Mouse (Mus musculus) CH12.LX (cell line): Measurements from ENCODE around the gene Dusp15. TPM values are rescaled to one million over a fixed set of nuclear protein-coding genes. Genes with fewer than 3 reads are reported as not detected.

Experiments
- DNase-seq: peaks from one replicate; pipeline ENCODE4 v3.0.0-alpha.2; 2013; ENCODE audit errors: extremely low read depth
- H3K27ac ChIP-seq: 2 replicates; pipeline ENCODE4 v1.5.1; 2012; ENCODE audit warnings: low read depth, mild to moderate bottlenecking, control low read depth, moderate library complexity; ENCODE audit not compliant: insufficient read depth
- H3K27me3 ChIP-seq: replicated peaks from 2 replicates; pipeline ENCODE3; 2012; ENCODE audit warnings: inconsistent platforms
- H3K36me3 ChIP-seq, 2 experiments: replicated peaks in 1 of 2; 2 replicates each; pipeline versions ENCODE3 to v1.6.1; 2012; ENCODE audit warnings: inconsistent platforms in 1 of 2, low read length in 1 of 2, mild to moderate bottlenecking in 1 of 2, mixed read lengths in 1 of 2, moderate library complexity in 1 of 2; ENCODE audit not compliant: control insufficient read depth in 1 of 2, insufficient read depth in 1 of 2
- H3K4me1 ChIP-seq, 2 experiments: 2 replicates each; pipeline ENCODE4 v1.6.1; 2012; ENCODE audit warnings: inconsistent platforms in 1 of 2, moderate library complexity in 1 of 2; ENCODE audit not compliant: insufficient read depth in 2 of 2, control insufficient read depth in 1 of 2
- H3K4me2 ChIP-seq: 2 replicates; pipeline ENCODE4 v1.6.1; 2012; ENCODE audit warnings: low read depth, mild to moderate bottlenecking, control low read depth; ENCODE audit not compliant: poor library complexity, insufficient read depth, severe bottlenecking
- H3K4me3 ChIP-seq, 3 experiments: fragments of 150-350 bp in 1 of 3; sonication (generic) in 1 of 3; replicated peaks in 1 of 3; 2 replicates each; pipeline versions ENCODE3 to v1.5.1; 2011 to 2012; ENCODE audit warnings: low read depth in 2 of 3, low read length in 2 of 3, mild to moderate bottlenecking in 2 of 3, moderate library complexity in 2 of 3, control low read depth in 1 of 3, improper control_type of control experiment in 1 of 3, inconsistent platforms in 1 of 3, mixed read lengths in 1 of 3; ENCODE audit not compliant: poor library complexity in 1 of 3
- H3K79me2 ChIP-seq: replicated peaks from 2 replicates; pipeline ENCODE4 v1.6.1; 2012; ENCODE audit warnings: mild to moderate bottlenecking, moderate library complexity; ENCODE audit not compliant: control insufficient read depth, poor library complexity, insufficient read depth, severe bottlenecking; ENCODE audit errors: extremely low read depth
- H3K9ac ChIP-seq: 2 replicates; pipeline ENCODE4 v1.6.1; 2012; ENCODE audit warnings: low read depth, mild to moderate bottlenecking, control low read depth, moderate library complexity; ENCODE audit not compliant: insufficient read depth
- H3K9me3 ChIP-seq: replicated peaks from 2 replicates; pipeline ENCODE3; 2012; ENCODE audit warnings: low read length, inconsistent platforms, mixed read lengths
- BHLHE40 ChIP-seq: IDR thresholded peaks from 2 replicates; pipeline ENCODE4 v1.6.1; 2011; ENCODE audit warnings: mild to moderate bottlenecking, low read depth, low read length, improper control_type of control experiment
- CHD1 ChIP-seq: IDR thresholded peaks from 2 replicates; pipeline ENCODE4 v1.6.1; 2012; ENCODE audit warnings: low read depth, low read length, improper control_type of control experiment, inconsistent platforms
- E2F4 ChIP-seq: IDR thresholded peaks from 2 replicates; pipeline ENCODE4 v1.6.1; 2011; ENCODE audit warnings: low read depth, low read length, improper control_type of control experiment; ENCODE audit not compliant: insufficient replicate concordance
- ELF1 ChIP-seq: IDR thresholded peaks from 2 replicates; pipeline ENCODE4 v1.6.1; 2014; ENCODE audit warnings: low read depth, mild to moderate bottlenecking, inconsistent platforms, low read length, improper control_type of control experiment
- EP300 ChIP-seq: IDR thresholded peaks from 2 replicates; pipeline ENCODE4 v1.6.1; 2011; ENCODE audit warnings: low read length, improper control_type of control experiment
- GABPA ChIP-seq: IDR thresholded peaks from 2 replicates; pipeline ENCODE4 v1.6.1; 2012; ENCODE audit warnings: low read depth, low read length, improper control_type of control experiment, inconsistent platforms; ENCODE audit not compliant: insufficient replicate concordance
- IRF4 ChIP-seq: IDR thresholded peaks from 2 replicates; pipeline ENCODE4 v1.6.1; 2014; ENCODE audit warnings: low read depth, mild to moderate bottlenecking, inconsistent platforms, low read length, improper control_type of control experiment
- KAT2A ChIP-seq: IDR thresholded peaks from 2 replicates; pipeline ENCODE4 v1.6.1; 2012; ENCODE audit warnings: low read length, improper control_type of control experiment, inconsistent platforms; ENCODE audit not compliant: insufficient replicate concordance
- MAFK ChIP-seq: IDR thresholded peaks from 2 replicates; pipeline ENCODE4 v1.6.1; 2011; ENCODE audit warnings: low read length, improper control_type of control experiment; ENCODE audit not compliant: insufficient replicate concordance
- MAZ ChIP-seq: IDR thresholded peaks from 2 replicates; pipeline ENCODE4 v1.6.1; 2012; ENCODE audit warnings: low read depth, mild to moderate bottlenecking, inconsistent platforms, low read length, improper control_type of control experiment, moderate library complexity
- MEF2A ChIP-seq: IDR thresholded peaks from 2 replicates; pipeline ENCODE4 v1.6.1; 2014; ENCODE audit warnings: low read depth, mild to moderate bottlenecking, inconsistent platforms, low read length, improper control_type of control experiment, borderline replicate concordance
- MXI1 ChIP-seq: IDR thresholded peaks from 2 replicates; pipeline ENCODE4 v1.6.1; 2011; ENCODE audit warnings: mild to moderate bottlenecking, low read depth, low read length, improper control_type of control experiment
- MYC ChIP-seq: IDR thresholded peaks from 2 replicates; pipeline ENCODE4 v1.6.1; 2011; ENCODE audit warnings: low read depth, mild to moderate bottlenecking, improper control_type of control experiment, low read length
- PAX5 ChIP-seq: IDR thresholded peaks from 2 replicates; pipeline ENCODE4 v1.6.1; 2012; ENCODE audit warnings: low read length, inconsistent platforms, mixed read lengths
- POLR2A ChIP-seq: IDR thresholded peaks from 2 replicates; pipeline ENCODE4 v1.6.1; 2011; ENCODE audit warnings: low read depth, mild to moderate bottlenecking, improper control_type of control experiment, low read length
- POLR2AphosphoS2 ChIP-seq: IDR thresholded peaks from 2 replicates; pipeline ENCODE4 v1.6.1; 2011; ENCODE audit warnings: low read depth, low read length, improper control_type of control experiment
- RAD21 ChIP-seq: IDR thresholded peaks from 2 replicates; pipeline ENCODE4 v1.6.1; 2011; ENCODE audit warnings: low read depth, mild to moderate bottlenecking, low read length, improper control_type of control experiment, moderate library complexity
- RCOR1 ChIP-seq: conservative IDR thresholded peaks from 2 replicates; pipeline ENCODE4 v1.6.1; 2012; ENCODE audit warnings: low read depth, mild to moderate bottlenecking, inconsistent platforms, low read length, improper control_type of control experiment
- SMC3 ChIP-seq: IDR thresholded peaks from 2 replicates; pipeline ENCODE4 v1.6.1; 2011; ENCODE audit warnings: low read depth, low read length, improper control_type of control experiment
- TBP ChIP-seq: conservative IDR thresholded peaks from 2 replicates; pipeline ENCODE4 v1.6.1; 2011; ENCODE audit warnings: low read depth, low read length, improper control_type of control experiment
- UBTF ChIP-seq: IDR thresholded peaks from 2 replicates; pipeline ENCODE4 v1.6.1; 2012; ENCODE audit warnings: low read depth, mild to moderate bottlenecking, inconsistent platforms, low read length, improper control_type of control experiment, moderate library complexity
- USF1 ChIP-seq: IDR thresholded peaks from 2 replicates; pipeline ENCODE4 v1.6.1; 2014; ENCODE audit warnings: low read depth, mild to moderate bottlenecking, inconsistent platforms, low read length, improper control_type of control experiment
- USF2 ChIP-seq: conservative IDR thresholded peaks from 2 replicates; pipeline ENCODE4 v1.6.1; 2011; ENCODE audit warnings: low read depth, low read length, improper control_type of control experiment
- ZC3H11A ChIP-seq: IDR thresholded peaks from 2 replicates; pipeline ENCODE4 v1.6.1; 2012; ENCODE audit warnings: low read depth, mild to moderate bottlenecking, inconsistent platforms, low read length, improper control_type of control experiment
- ZKSCAN1 ChIP-seq: IDR thresholded peaks from 2 replicates; pipeline ENCODE4 v1.6.1; 2012; ENCODE audit warnings: low read depth, inconsistent platforms, low read length, improper control_type of control experiment, borderline replicate concordance
- ZMIZ1 ChIP-seq: IDR thresholded peaks from 2 replicates; pipeline ENCODE4 v1.6.1; 2012; ENCODE audit warnings: low read depth, mild to moderate bottlenecking, inconsistent platforms, low read length, improper control_type of control experiment
- dilution Hi-C: fragments of 300-500 bp; cut with MboI; formaldehyde crosslinking; loops from 2 replicates; pipeline ENCODE4 v1.14.3; 2020; ENCODE audit warnings: low sequenced_read_pairs; ENCODE audit not compliant: extremely low pct_unique_long_range_greater_than_20kb, extremely low pct_ligation_motif_present
- in situ Hi-C: fragments of 300-500 bp; cut with MboI; formaldehyde crosslinking; loops from 3 replicates; pipeline ENCODE4 v1.14.3; 2019; ENCODE audit warnings: low sequenced_read_pairs, low pct_ligation_motif_present, low pct_unique_long_range_greater_than_20kb, mixed read lengths
- polyA plus RNA-seq: library from polyadenylated mRNA; unstranded; fragments of >175 nt; gene quantifications from 2 replicates; pipeline ENCODE4 v1.2.1, GENCODE M21; 2012; ENCODE audit warnings: low read depth; ENCODE audit not compliant: insufficient read length
- total RNA-seq, 2 experiments: library from RNA; depleted of rRNA; stranded (reverse); fragments of 300-350 nt in 1 of 2; fragments of >200 nt in 1 of 2; gene quantifications; 2 replicates each; pipeline ENCODE4 v1.2.3; 2012 to 2014

Gene Dusp15
- total and polyA plus RNA-seq, 3 experiments: 0.08 to 0.13 TPM; not detected in 1

- H3K27me3 ChIP-seq: peaks cover 20% of the 10 kb centered on the region
- no peak overlapping the region; the same call in 1 of the 2 replicates for H3K9ac ChIP-seq
- H3K4me1 ChIP-seq: peaks cover 34 to 35% of the 10 kb centered on the region in 2 experiments
- H3K4me2 ChIP-seq: peak overlapping the region; percentile 85
- H3K79me2 ChIP-seq: no peaks in the 10 kb centered on the region
- in situ Hi-C loops (no loop called here), dilution Hi-C loops (no loop called here)
- no peak for TF ChIP-seq ZC3H11A
- no peak for TF ChIP-seq MAFK
- 0 out of 2 replicates have a peak, but pooled peaks have one; percentile 25 for TF ChIP-seq TBP
- TF ChIP-seq RCOR1: no peak
- TF ChIP-seq GABPA: no peak
- peak; percentile 61; the same call in 1 of the 2 replicates for TF ChIP-seq IRF4
- no peak for TF ChIP-seq MEF2A
- TF ChIP-seq BHLHE40: no peak
- 0 out of 2 replicates have a peak, but pooled peaks have one; percentile 69 for TF ChIP-seq MAZ
- no peak for TF ChIP-seq EP300
- TF ChIP-seq E2F4: no peak
- TF ChIP-seq ZKSCAN1: no peak
- peak; percentile 42; the same call in 1 of the 2 replicates for TF ChIP-seq MXI1
- no peak for TF ChIP-seq USF2
- TF ChIP-seq MYC: no peak
- no peak for TF ChIP-seq POLR2AphosphoS2
- no peak for TF ChIP-seq RAD21
- no peak for TF ChIP-seq KAT2A
- TF ChIP-seq CHD1: no peak
- TF ChIP-seq, all 38 proteins: peak for 4
- peak; percentile 37 for DNase-seq
- Histone ChIP-seq H3K27ac (no peak overlapping the region), H3K9me3 (no peaks in the 10 kb centered on the region), H3K36me3 (no peaks in the 10 kb centered on the region), H3K4me3 (peak overlapping the region in 1 of 3 experiments; percentile 21)
Observed at GRCm38 (mm10) chr2:152991529-152991928, 40.0 kb upstream of the Dusp15 start.

- TF ChIP-seq UBTF (no peak), POLR2A (no peak), USF2 (no peak), RCOR1 (no peak), EP300 (no peak), SMC3 (no peak), PAX5 (no peak), ELF1 (no peak), E2F4 (no peak), ZMIZ1 (no peak), USF1 (no peak), RAD21 (no peak)
- TF ChIP-seq, all 38 proteins: peak for 0
- Histone ChIP-seq H3K9ac (no peak overlapping the region), H3K4me3 (no peak overlapping the region), H3K4me1 (peaks cover 14 to 18% of the 10 kb centered on the region in 2 experiments), H3K36me3 (no peaks in the 10 kb centered on the region), H3K79me2 (no peaks in the 10 kb centered on the region), H3K9me3 (peaks cover 3% of the 10 kb centered on the region), H3K27ac (no peak overlapping the region), H3K4me2 (no peak overlapping the region), H3K27me3 (peaks cover 66% of the 10 kb centered on the region)
- in situ Hi-C loops: no loop called here
- dilution Hi-C loops: no loop called here
- DNase-seq: no peak
Observed at GRCm38 (mm10) chr2:152985582-152985981, 34.1 kb upstream of the Dusp15 start.
